Mouse (Mus musculus) mesoderm, embryonic 11.5 days (tissue): ENCODE measurements around the gene Gm2007.
"Not testable (repeated sequence)": the region's sequence is repeated elsewhere in the genome, so short reads cannot be mapped to it uniquely, and the experiment has no call there.

Experiments
- DNase-seq: peaks from one replicate; pipeline ENCODE4 v3.0.0-alpha.2; 2012; ENCODE audit warnings: low read depth, low spot score

Gene Gm2007

DNA sequence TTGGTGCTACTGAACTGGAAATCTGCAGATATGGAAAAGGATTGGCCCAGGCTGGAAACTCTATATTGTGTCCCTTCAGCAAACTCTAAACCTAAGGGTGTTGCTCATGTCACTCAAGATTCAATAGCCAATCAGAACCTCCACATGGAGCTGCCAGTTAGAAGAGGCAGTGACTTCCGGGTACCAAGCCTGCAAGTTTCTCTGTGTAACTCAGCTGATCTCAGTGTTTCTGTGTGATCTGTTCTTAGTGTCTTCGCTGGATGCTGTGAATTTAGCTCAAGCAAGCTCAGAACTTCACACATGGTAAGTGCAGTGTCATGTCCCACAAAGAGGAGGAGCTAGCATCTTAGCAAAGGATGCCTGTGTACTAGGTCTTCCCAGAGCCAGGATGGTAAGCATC is at the start of gene Gm2007:
Gm2007 (plus strand) TSS at position 301 of the 400 bp plus-strand sequence.
- not testable (repeated sequence) for DNase-seq

DNA sequence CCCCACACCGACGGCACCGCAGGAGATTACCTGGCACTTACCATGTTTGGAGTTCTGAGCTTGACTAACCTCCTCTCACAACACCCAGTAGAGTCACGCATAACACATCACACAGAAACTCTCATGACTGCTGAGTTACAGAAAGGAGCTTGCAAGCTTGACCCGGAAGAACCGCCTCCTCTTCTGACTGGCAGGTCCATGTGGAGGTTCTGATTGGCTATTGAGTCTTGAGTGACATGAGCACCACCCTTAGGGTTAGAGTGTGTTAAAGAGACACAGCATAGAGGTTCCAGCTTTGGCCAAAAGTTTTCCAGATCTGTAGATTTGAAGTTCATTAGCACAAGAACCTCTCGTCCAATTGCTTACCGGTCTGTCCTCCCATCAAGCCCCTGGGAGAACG is 37.8 kb upstream of the Gm2007 start, which contains the start of gene Zfp969:
Zfp969 (minus strand) TSS at position 101 of the 400 bp plus-strand sequence.
- DNase-seq: not testable (repeated sequence)

DNA sequence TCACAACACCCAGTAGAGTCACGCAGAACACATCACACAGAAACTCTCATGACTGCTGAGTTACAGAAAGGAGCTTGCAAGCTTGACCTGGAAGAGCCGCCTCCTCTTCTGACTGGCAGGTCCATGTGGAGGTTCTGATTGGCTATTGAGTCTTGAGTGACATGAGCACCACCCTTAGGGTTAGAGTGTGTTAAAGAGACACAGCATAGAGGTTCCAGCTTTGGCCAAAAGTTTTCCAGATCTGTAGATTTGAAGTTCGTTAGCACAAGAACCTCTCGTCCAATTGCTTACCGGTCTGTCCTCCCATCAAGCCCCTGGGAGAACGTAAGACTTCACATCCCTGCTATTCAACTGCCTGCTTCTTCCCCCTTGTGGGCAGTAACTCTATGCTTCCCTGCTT is 59.7 kb downstream of the Gm2007 start, which contains the start of gene Gm14288:
Gm14288 (minus strand) TSS at position 101 of the 400 bp plus-strand sequence.
- not testable (repeated sequence) for DNase-seq
